Mouse (Mus musculus): ENCODE data around the gene Camta1.

DNA sequence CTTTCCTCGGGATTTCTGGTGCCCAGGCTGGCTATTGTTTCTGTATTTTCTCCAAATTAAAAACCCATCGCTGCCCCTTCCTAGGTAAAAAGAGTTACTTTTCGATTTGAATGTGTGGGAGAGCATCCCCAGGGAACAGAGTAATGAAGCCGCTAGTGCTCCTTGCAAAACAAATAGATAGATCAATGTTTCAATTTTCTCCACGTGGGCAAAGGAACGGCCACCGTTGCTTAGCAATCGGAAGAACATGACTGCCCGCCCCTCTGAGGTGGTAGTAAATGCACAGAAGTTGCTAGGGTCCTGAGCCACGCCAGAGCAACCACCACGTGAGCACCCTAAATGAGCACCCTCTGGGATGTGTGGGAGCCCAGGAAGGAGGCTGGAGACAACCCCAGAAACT, 648.2 kb downstream of the Camta1 start:
- no peak for TF ChIP-seq POLR2A (IDR thresholded peaks at IDR 0.05; ENCODE audit: control insufficient read depth, extremely low read depth, insufficient read depth, low read length, poor library complexity)
- TF ChIP-seq CTCF (IDR thresholded peaks at IDR 0.05; ENCODE audit: borderline replicate concordance, control insufficient read depth, extremely low read depth, insufficient read depth, low read length, poor library complexity), result no peak
